Mouse (Mus musculus) CH12.LX (cell line): ENCODE data around the gene Kdm8. TPM values are rescaled to one million over a fixed set of nuclear protein-coding genes. Genes with fewer than 3 reads are reported as not detected.

ENCODE experiments used
- DNase-seq: peaks from one replicate; pipeline ENCODE4 v3.0.0-alpha.2; 2013; ENCODE audit errors: extremely low read depth
- H3K27ac ChIP-seq: 2 replicates; pipeline ENCODE4 v1.5.1; 2012; ENCODE audit warnings: low read depth, mild to moderate bottlenecking, control low read depth, moderate library complexity; ENCODE audit not compliant: insufficient read depth
- H3K27me3 ChIP-seq: replicated peaks from 2 replicates; pipeline ENCODE3; 2012; ENCODE audit warnings: inconsistent platforms
- H3K36me3 ChIP-seq, 2 experiments: replicated peaks in 1 of 2; 2 replicates each; pipeline versions ENCODE3 to v1.6.1; 2012; ENCODE audit warnings: inconsistent platforms in 1 of 2, low read length in 1 of 2, mild to moderate bottlenecking in 1 of 2, mixed read lengths in 1 of 2, moderate library complexity in 1 of 2; ENCODE audit not compliant: control insufficient read depth in 1 of 2, insufficient read depth in 1 of 2
- H3K4me1 ChIP-seq, 2 experiments: 2 replicates each; pipeline ENCODE4 v1.6.1; 2012; ENCODE audit warnings: inconsistent platforms in 1 of 2, moderate library complexity in 1 of 2; ENCODE audit not compliant: insufficient read depth in 2 of 2, control insufficient read depth in 1 of 2
- H3K4me2 ChIP-seq: 2 replicates; pipeline ENCODE4 v1.6.1; 2012; ENCODE audit warnings: low read depth, mild to moderate bottlenecking, control low read depth; ENCODE audit not compliant: poor library complexity, insufficient read depth, severe bottlenecking
- H3K4me3 ChIP-seq, 3 experiments: fragments of 150-350 bp in 1 of 3; sonication (generic) in 1 of 3; replicated peaks in 1 of 3; 2 replicates each; pipeline versions ENCODE3 to v1.5.1; 2011 to 2012; ENCODE audit warnings: low read depth in 2 of 3, low read length in 2 of 3, mild to moderate bottlenecking in 2 of 3, moderate library complexity in 2 of 3, control low read depth in 1 of 3, improper control_type of control experiment in 1 of 3, inconsistent platforms in 1 of 3, mixed read lengths in 1 of 3; ENCODE audit not compliant: poor library complexity in 1 of 3
- H3K79me2 ChIP-seq: replicated peaks from 2 replicates; pipeline ENCODE4 v1.6.1; 2012; ENCODE audit warnings: mild to moderate bottlenecking, moderate library complexity; ENCODE audit not compliant: control insufficient read depth, poor library complexity, insufficient read depth, severe bottlenecking; ENCODE audit errors: extremely low read depth
- H3K9ac ChIP-seq: 2 replicates; pipeline ENCODE4 v1.6.1; 2012; ENCODE audit warnings: low read depth, mild to moderate bottlenecking, control low read depth, moderate library complexity; ENCODE audit not compliant: insufficient read depth
- H3K9me3 ChIP-seq: replicated peaks from 2 replicates; pipeline ENCODE3; 2012; ENCODE audit warnings: low read length, inconsistent platforms, mixed read lengths
- CHD2 ChIP-seq: IDR thresholded peaks from 2 replicates; pipeline ENCODE4 v1.6.1; 2011; ENCODE audit warnings: low read length, improper control_type of control experiment
- CTCF ChIP-seq, 2 experiments: IDR thresholded peaks in 1 of 2; conservative IDR thresholded peaks in 1 of 2; 2 replicates each; pipeline ENCODE4 v1.5.1; 2011 to 2012; ENCODE audit warnings: low read depth in 2 of 2, low read length in 2 of 2, improper control_type of control experiment in 1 of 2, inconsistent platforms in 1 of 2, mild to moderate bottlenecking in 1 of 2, moderate library complexity in 1 of 2
- E2F4 ChIP-seq: IDR thresholded peaks from 2 replicates; pipeline ENCODE4 v1.6.1; 2011; ENCODE audit warnings: low read depth, low read length, improper control_type of control experiment; ENCODE audit not compliant: insufficient replicate concordance
- ELF1 ChIP-seq: IDR thresholded peaks from 2 replicates; pipeline ENCODE4 v1.6.1; 2014; ENCODE audit warnings: low read depth, mild to moderate bottlenecking, inconsistent platforms, low read length, improper control_type of control experiment
- ETS1 ChIP-seq: conservative IDR thresholded peaks from 2 replicates; pipeline ENCODE4 v1.6.1; 2012; ENCODE audit warnings: low read depth, mild to moderate bottlenecking, inconsistent platforms, low read length, improper control_type of control experiment, moderate library complexity
- HCFC1 ChIP-seq: IDR thresholded peaks from 2 replicates; pipeline ENCODE4 v1.6.1; 2012; ENCODE audit warnings: low read depth, mild to moderate bottlenecking, inconsistent platforms, low read length, improper control_type of control experiment
- MAFK ChIP-seq: IDR thresholded peaks from 2 replicates; pipeline ENCODE4 v1.6.1; 2011; ENCODE audit warnings: low read length, improper control_type of control experiment; ENCODE audit not compliant: insufficient replicate concordance
- MAX ChIP-seq: IDR thresholded peaks from 2 replicates; pipeline ENCODE4 v1.6.1; 2011; ENCODE audit warnings: low read length, improper control_type of control experiment
- MYC ChIP-seq: IDR thresholded peaks from 2 replicates; pipeline ENCODE4 v1.6.1; 2011; ENCODE audit warnings: low read depth, mild to moderate bottlenecking, improper control_type of control experiment, low read length
- POLR2A ChIP-seq: IDR thresholded peaks from 2 replicates; pipeline ENCODE4 v1.6.1; 2011; ENCODE audit warnings: low read depth, mild to moderate bottlenecking, improper control_type of control experiment, low read length
- RCOR1 ChIP-seq: conservative IDR thresholded peaks from 2 replicates; pipeline ENCODE4 v1.6.1; 2012; ENCODE audit warnings: low read depth, mild to moderate bottlenecking, inconsistent platforms, low read length, improper control_type of control experiment
- SMC3 ChIP-seq: IDR thresholded peaks from 2 replicates; pipeline ENCODE4 v1.6.1; 2011; ENCODE audit warnings: low read depth, low read length, improper control_type of control experiment
- TBP ChIP-seq: conservative IDR thresholded peaks from 2 replicates; pipeline ENCODE4 v1.6.1; 2011; ENCODE audit warnings: low read depth, low read length, improper control_type of control experiment
- TCF12 ChIP-seq: IDR thresholded peaks from 2 replicates; pipeline ENCODE4 v1.6.1; 2014; ENCODE audit warnings: low read depth, mild to moderate bottlenecking, inconsistent platforms, low read length, improper control_type of control experiment
- USF2 ChIP-seq: conservative IDR thresholded peaks from 2 replicates; pipeline ENCODE4 v1.6.1; 2011; ENCODE audit warnings: low read depth, low read length, improper control_type of control experiment
- ZC3H11A ChIP-seq: IDR thresholded peaks from 2 replicates; pipeline ENCODE4 v1.6.1; 2012; ENCODE audit warnings: low read depth, mild to moderate bottlenecking, inconsistent platforms, low read length, improper control_type of control experiment
- ZMIZ1 ChIP-seq: IDR thresholded peaks from 2 replicates; pipeline ENCODE4 v1.6.1; 2012; ENCODE audit warnings: low read depth, mild to moderate bottlenecking, inconsistent platforms, low read length, improper control_type of control experiment
- ZNF384 ChIP-seq: IDR thresholded peaks from 2 replicates; pipeline ENCODE4 v1.6.1; 2012; ENCODE audit warnings: low read depth, low read length, improper control_type of control experiment, inconsistent platforms
- dilution Hi-C: fragments of 300-500 bp; cut with MboI; formaldehyde crosslinking; loops from 2 replicates; pipeline ENCODE4 v1.14.3; 2020; ENCODE audit warnings: low sequenced_read_pairs; ENCODE audit not compliant: extremely low pct_unique_long_range_greater_than_20kb, extremely low pct_ligation_motif_present
- in situ Hi-C: fragments of 300-500 bp; cut with MboI; formaldehyde crosslinking; loops from 3 replicates; pipeline ENCODE4 v1.14.3; 2019; ENCODE audit warnings: low sequenced_read_pairs, low pct_ligation_motif_present, low pct_unique_long_range_greater_than_20kb, mixed read lengths
- polyA plus RNA-seq: library from polyadenylated mRNA; unstranded; fragments of >175 nt; gene quantifications from 2 replicates; pipeline ENCODE4 v1.2.1, GENCODE M21; 2012; ENCODE audit warnings: low read depth; ENCODE audit not compliant: insufficient read length
- total RNA-seq, 2 experiments: library from RNA; depleted of rRNA; stranded (reverse); fragments of 300-350 nt in 1 of 2; fragments of >200 nt in 1 of 2; gene quantifications; 2 replicates each; pipeline ENCODE4 v1.2.3; 2012 to 2014

Gene Kdm8
- total and polyA plus RNA-seq, 3 experiments, result 5.0 to 8.7 (median 6.6) TPM

GRCm38 (mm10) chr7:125511852-125512251 lies 67.4 kb downstream of the Kdm8 start:
- H3K4me1 ChIP-seq, result peaks cover 9 to 11% of the 10 kb centered on the region in 2 experiments
- dilution Hi-C loops, result no loop called here

More at GRCm38 (mm10) chr7:125511852-125512251, 67.4 kb downstream of the Kdm8 start:
- peaks cover 11% of the 10 kb centered on the region for H3K9me3 ChIP-seq
- no peak overlapping the region for H3K4me2 ChIP-seq
- H3K4me3 ChIP-seq, result no peak overlapping the region
- TF ChIP-seq POLR2A (no peak), RCOR1 (no peak), ELF1 (no peak), ZC3H11A (no peak), TBP (no peak), HCFC1 (no peak), E2F4 (no peak), MAX (no peak), ZMIZ1 (no peak), MYC (no peak), MAFK (no peak), SMC3 (no peak), CTCF (conservative IDR thresholded peaks at IDR 0.05 in 1 of 2, IDR thresholded peaks at IDR 0.05 in 1 of 2; ENCODE audit: low read depth in 2 of 2, low read length in 2 of 2) (no peak), USF2 (no peak), ZNF384 (no peak), CHD2 (no peak), TCF12 (no peak), ETS1 (no peak)
- H3K79me2 ChIP-seq, result no peaks in the 10 kb centered on the region
- no peaks in the 10 kb centered on the region for H3K27me3 ChIP-seq
- no peaks in the 10 kb centered on the region for H3K36me3 ChIP-seq
- no peak overlapping the region for H3K9ac ChIP-seq
- in situ Hi-C loops, result no loop called here
- no peak overlapping the region for H3K27ac ChIP-seq
- no peak for DNase-seq

Other genes starting within 250 kb of the Kdm8 start
- 56.1 and 74.8 TPM in 2 replicates for gene Nsmce1, start 46.9 kb downstream of the Kdm8 start, total RNA-seq (2012; rRNA removed)
- gene Nsmce1, start 46.9 kb downstream of the Kdm8 start, total RNA-seq (2014; rRNA removed), result 61.9 and 70.5 TPM in 2 replicates
- 52.0 and 52.5 TPM in 2 replicates for gene Nsmce1, start 46.9 kb downstream of the Kdm8 start, polyA plus RNA-seq
- 15.8 and 18.2 TPM in 2 replicates for gene Il4ra, start 107.4 kb downstream of the Kdm8 start, total RNA-seq (2012; rRNA removed)
- gene Il4ra, start 107.4 kb downstream of the Kdm8 start, total RNA-seq (2014; rRNA removed), result 20.7 and 26.4 TPM in 2 replicates
- 25.4 and 27.4 TPM in 2 replicates for gene Il4ra, start 107.4 kb downstream of the Kdm8 start, polyA plus RNA-seq
- gene Il21r, start 158.8 kb downstream of the Kdm8 start, total RNA-seq (2012; rRNA removed), result 129 and 142 TPM in 2 replicates
- 95.5 and 103 TPM in 2 replicates for gene Il21r, start 158.8 kb downstream of the Kdm8 start, total RNA-seq (2014; rRNA removed)
- gene Il21r, start 158.8 kb downstream of the Kdm8 start, polyA plus RNA-seq, result 191 and 252 TPM in 2 replicates